ENCODE assay signal across 30 mouse cellular contexts in genomic region chr14:54676290-54676689, GRCm38 (mm10). TPM values are rescaled to one million over a fixed set of nuclear protein-coding genes. Genes with fewer than 3 reads are reported as not detected.
"Had no signal": no experiment of that assay in that cellular context is flagged by ENCODE, and none has a peak within 500 bp of the region (broad histone marks: within the 10 kb centered on the region; RNA-seq: fewer than 3 reads in every experiment).

No protein-coding gene starts in this region.

- H3K9ac ChIP-seq: limb, embryonic 12.5 days; limb, embryonic 15.5 days; liver, embryonic 14.5 days; liver, postnatal 0 days; lung, embryonic 14.5 days; midbrain, embryonic 12.5 days; midbrain, embryonic 15.5 days; neural tube, embryonic 12.5 days; neural tube, embryonic 15.5 days had no signal

- H3K27ac ChIP-seq: limb, embryonic 12.5 days; limb, embryonic 15.5 days; liver, embryonic 14.5 days; macrophage; midbrain, embryonic 12.5 days; midbrain, embryonic 15.5 days; neural tube, embryonic 12.5 days; neural tube, embryonic 15.5 days; stomach, postnatal 0 days had no signal

- ATAC-seq: liver, postnatal 0 days; lung, postnatal 0 days; midbrain, embryonic 15.5 days had no signal

- H3K4me2 ChIP-seq: limb, embryonic 12.5 days; limb, embryonic 15.5 days; liver, embryonic 11.5 days; lung, embryonic 14.5 days; midbrain, embryonic 12.5 days; midbrain, embryonic 15.5 days; neural tube, embryonic 12.5 days; neural tube, embryonic 15.5 days had no signal

- H3K9me3 ChIP-seq: limb, embryonic 12.5 days; limb, embryonic 15.5 days; midbrain, embryonic 12.5 days; midbrain, embryonic 15.5 days; neural tube, embryonic 12.5 days; neural tube, embryonic 15.5 days had no signal

- H3K27me3 ChIP-seq: limb, embryonic 12.5 days; limb, embryonic 15.5 days; midbrain, embryonic 12.5 days; midbrain, embryonic 15.5 days; neural tube, embryonic 12.5 days; neural tube, embryonic 15.5 days had no signal

- H3K4me3 ChIP-seq: limb, embryonic 12.5 days; limb, embryonic 15.5 days; midbrain, embryonic 12.5 days; midbrain, embryonic 15.5 days; neural tube, embryonic 12.5 days; neural tube, embryonic 15.5 days had no signal

- DNase-seq: kidney, adult 18-20 months; kidney, adult 9 months; kidney, postnatal 14 days; kidney, postnatal 4 days; left cerebral cortex, postnatal 4 days; liver, postnatal 0 days; lung, embryonic 14.5 days; right cerebral cortex, adult 18-20 months; right cerebral cortex, postnatal 14 days; right cerebral cortex, postnatal 4 days; thymus, adult 2 months; thymus, postnatal 14 days; thymus, postnatal 4 days had no signal

- H3K4me1 ChIP-seq: limb, embryonic 12.5 days; limb, embryonic 15.5 days; midbrain, embryonic 12.5 days; midbrain, embryonic 15.5 days; neural tube, embryonic 12.5 days; neural tube, embryonic 15.5 days had no signal

RNA-seq across cellular contexts. Expression of gene Gm29776, which starts 22.3 kb away (rescaled TPM):
- total RNA-seq: left cerebral cortex, adult 8-10 months; left cerebral cortex, postnatal 14 days; left cerebral cortex, postnatal 4 days had no signal
- polyA plus RNA-seq: liver, postnatal 0 days; macrophage had no signal

RNA-seq across cellular contexts. Expression of gene Gm17606, which starts 35.5 kb away (rescaled TPM):
- total RNA-seq: layer of hippocampus, postnatal 14 days; left cerebral cortex, adult 8-10 months; left cerebral cortex, postnatal 14 days; left cerebral cortex, postnatal 4 days; megakaryocyte, adult 5-6 weeks had no signal
- polyA plus RNA-seq: kidney, embryonic 16.5 days; limb, embryonic 12.5 days; liver, embryonic 11.5 days; liver, embryonic 14.5 days; liver, postnatal 0 days; lung, embryonic 14.5 days; lung, postnatal 0 days; macrophage; midbrain, embryonic 12.5 days; midbrain, embryonic 15.5 days; neural tube, embryonic 12.5 days; neural tube, embryonic 15.5 days; stomach, embryonic 14.5 days; stomach, postnatal 0 days; thymus, adult 2 months had no signal
